Mouse (Mus musculus) lung, adult 2 months (tissue): ENCODE measurements at regions not wholly inside any gene's neighbourhood (a gene's known extent, or its start where the extent isn't known, plus 50 kb on each side); places are given as distances from the start of the nearest gene placed in this dataset.

ENCODE experiments used
- CTCF ChIP-seq: fragments of 200-500 bp; IDR thresholded peaks from 2 replicates; pipeline ENCODE4 v1.5.1; 2011; ENCODE audit warnings: mild to moderate bottlenecking, low read length, control low read depth; ENCODE audit not compliant: insufficient read depth
- POLR2A ChIP-seq: fragments of 200-500 bp; IDR thresholded peaks from 2 replicates; pipeline ENCODE4 v1.6.1; 2011; ENCODE audit warnings: low read depth, mild to moderate bottlenecking, control low read depth, low read length, borderline replicate concordance; ENCODE audit errors: extremely low read depth

DNA sequence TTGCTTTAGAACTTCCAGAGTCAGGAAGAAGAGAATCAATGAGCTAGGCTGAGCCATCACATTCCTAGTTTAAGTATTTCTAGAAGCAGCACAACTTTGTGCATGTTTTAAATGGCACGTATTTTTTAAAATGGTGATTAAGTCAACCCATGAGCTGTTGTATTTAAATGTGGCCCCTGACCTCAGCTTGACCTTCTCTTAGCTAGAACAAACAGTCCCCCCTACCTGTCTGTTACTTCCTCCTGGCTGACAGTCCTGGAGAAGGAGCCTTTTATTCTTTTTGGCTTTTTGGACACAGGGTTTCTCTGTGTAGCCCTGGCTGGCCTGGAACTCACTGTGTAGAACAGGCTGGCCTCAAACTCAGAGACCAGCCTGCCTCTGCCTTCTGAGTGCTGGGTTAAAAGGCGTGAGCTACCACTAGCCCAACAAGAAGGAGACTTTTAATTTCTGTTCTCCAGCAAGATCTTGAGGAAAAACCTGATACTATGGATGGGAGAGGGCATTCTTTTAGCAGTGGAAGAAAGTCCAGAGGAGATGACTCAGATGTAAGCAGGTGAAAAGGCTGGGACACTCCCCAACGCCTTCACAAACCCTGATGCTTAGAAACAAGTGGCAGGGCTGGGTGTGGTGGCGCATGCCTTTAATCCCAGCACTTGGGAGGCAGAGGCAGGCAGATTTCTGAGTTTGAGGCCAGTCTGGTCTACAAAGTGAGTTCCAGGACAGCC is 69.3 kb upstream of the Rap1b start:
- no peak for TF ChIP-seq CTCF
- TF ChIP-seq POLR2A = no peak
